Mouse (Mus musculus): ENCODE measurements around the gene Gm10392. TPM values are rescaled to one million over a fixed set of nuclear protein-coding genes. Genes with fewer than 3 reads are reported as not detected.

Gm10392 gene
- polyA plus RNA-seq, 1 experiment from 2014 or later: 0.19 TPM

DNA sequence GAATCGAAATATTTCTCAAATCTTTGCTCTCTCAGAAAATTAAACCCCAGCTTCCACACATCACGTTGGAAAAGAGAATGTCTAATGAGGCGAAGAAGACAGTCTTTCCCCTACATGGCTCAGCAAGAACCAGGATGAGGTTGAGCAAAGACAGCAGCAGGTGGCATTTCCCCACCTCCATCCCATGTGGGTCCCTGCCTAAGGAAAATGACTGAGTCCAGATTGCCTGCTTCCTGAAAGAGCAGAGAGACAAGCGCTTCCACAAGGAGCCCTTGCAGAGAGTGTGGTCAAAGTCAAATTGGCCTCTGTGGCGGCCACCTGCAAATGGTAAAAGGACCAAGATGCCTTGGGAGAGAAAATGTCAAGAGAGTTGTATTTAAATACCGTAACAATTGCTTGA is 28.5 kb downstream of the Gm10392 start:
- peak overlapping the region; percentile 31; the same call in 1 of the 2 replicates for H3K27ac ChIP-seq (ENCODE audit: low read depth, low read length)
- no peak overlapping the region; the same call in 1 of the 2 replicates for H3K9ac ChIP-seq (ENCODE audit: low read length)
- H3K4me2 ChIP-seq (ENCODE audit: low read depth, low read length, severe bottlenecking): peak overlapping the region; percentile 83; the same call in 1 of the 2 replicates
- ATAC-seq (replicated peaks; ENCODE audit: low FRiP score) (no peak), DNase-seq (ENCODE audit: low spot score) (no peak)
- H3K4me3 ChIP-seq (ENCODE audit: low read depth, low read length): peak overlapping the region; percentile 93; the same call in 1 of the 2 replicates
- no peaks in the 10 kb centered on the region for H3K27me3 ChIP-seq (ENCODE audit: control insufficient read depth, insufficient read depth, low read length)
- H3K36me3 ChIP-seq (ENCODE audit: control insufficient read depth, insufficient read depth, low read length): no peaks in the 10 kb centered on the region
- no peaks in the 10 kb centered on the region for H3K9me3 ChIP-seq (ENCODE audit: control insufficient read depth, low read length)
- 67% methylated on average over 6 of the region's 6 CpGs for WGBS
- peaks cover 60% of the 10 kb centered on the region for H3K4me1 ChIP-seq (replicated peaks; ENCODE audit: control insufficient read depth, insufficient read depth, low read length)

DNA sequence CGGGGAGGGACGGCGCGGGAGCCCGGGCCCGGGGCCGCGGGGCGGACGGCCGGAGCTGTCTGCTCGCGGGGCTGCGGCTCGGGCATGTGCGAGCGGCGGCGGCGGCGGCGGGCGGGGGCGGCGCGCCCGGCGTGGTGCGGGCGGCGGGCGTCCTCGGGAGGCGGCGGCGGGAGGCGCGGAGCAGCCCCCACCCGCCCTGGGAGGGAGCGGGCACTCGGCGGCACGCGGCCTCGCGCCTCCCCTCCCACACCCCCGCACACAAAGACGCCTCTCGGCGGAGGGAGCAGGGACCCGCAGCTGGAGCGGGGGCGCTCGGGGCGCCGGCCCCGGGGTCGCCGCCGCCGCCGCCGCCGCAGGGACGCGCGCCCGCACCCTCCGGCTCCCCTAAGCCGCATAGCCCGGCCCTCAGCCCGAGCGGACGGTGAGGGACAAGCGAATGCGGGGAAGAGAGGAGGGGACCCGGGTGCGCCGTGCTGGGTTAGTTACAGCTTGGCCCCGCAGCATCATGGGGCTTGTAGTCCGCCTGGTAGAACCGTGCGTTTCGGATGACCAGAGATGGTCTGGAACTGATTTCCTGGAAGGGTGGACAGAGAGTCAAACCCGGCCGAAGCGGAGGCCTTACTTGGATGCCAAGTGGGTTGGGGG is 29.3 kb downstream of the Gm10392 start, which contains the start of gene Ankrd13b:
Gene Ankrd13b, minus strand, starts transcription at position 88 of the 645 bp plus-strand sequence.
- peak within 1 kb of the TSS; percentile 93 for H3K4me3 ChIP-seq (ENCODE audit: low read depth, low read length)
- ATAC-seq (replicated peaks; ENCODE audit: low FRiP score): peak; percentile 45; the same call in 1 of the 2 replicates
- H3K9ac ChIP-seq (ENCODE audit: low read length): peak within 1 kb of the TSS; percentile 94
- no peaks in the 10 kb centered on the region for H3K9me3 ChIP-seq (ENCODE audit: control insufficient read depth, low read length)
- peak within 1 kb of the TSS; percentile 83 for H3K4me2 ChIP-seq (ENCODE audit: low read depth, low read length, severe bottlenecking)
- H3K27me3 ChIP-seq (ENCODE audit: control insufficient read depth, insufficient read depth, low read length): no peaks in the 10 kb centered on the region
- under 1% methylated on average over 49 of the region's 87 CpGs for WGBS
- no peaks in the 10 kb centered on the region for H3K36me3 ChIP-seq (ENCODE audit: control insufficient read depth, insufficient read depth, low read length)
- peaks cover 57% of the 10 kb centered on the region for H3K4me1 ChIP-seq (replicated peaks; ENCODE audit: control insufficient read depth, insufficient read depth, low read length)
- DNase-seq (ENCODE audit: low spot score): peak; percentile 91
- H3K27ac ChIP-seq (ENCODE audit: low read depth, low read length): peak within 1 kb of the TSS; percentile 59

DNA sequence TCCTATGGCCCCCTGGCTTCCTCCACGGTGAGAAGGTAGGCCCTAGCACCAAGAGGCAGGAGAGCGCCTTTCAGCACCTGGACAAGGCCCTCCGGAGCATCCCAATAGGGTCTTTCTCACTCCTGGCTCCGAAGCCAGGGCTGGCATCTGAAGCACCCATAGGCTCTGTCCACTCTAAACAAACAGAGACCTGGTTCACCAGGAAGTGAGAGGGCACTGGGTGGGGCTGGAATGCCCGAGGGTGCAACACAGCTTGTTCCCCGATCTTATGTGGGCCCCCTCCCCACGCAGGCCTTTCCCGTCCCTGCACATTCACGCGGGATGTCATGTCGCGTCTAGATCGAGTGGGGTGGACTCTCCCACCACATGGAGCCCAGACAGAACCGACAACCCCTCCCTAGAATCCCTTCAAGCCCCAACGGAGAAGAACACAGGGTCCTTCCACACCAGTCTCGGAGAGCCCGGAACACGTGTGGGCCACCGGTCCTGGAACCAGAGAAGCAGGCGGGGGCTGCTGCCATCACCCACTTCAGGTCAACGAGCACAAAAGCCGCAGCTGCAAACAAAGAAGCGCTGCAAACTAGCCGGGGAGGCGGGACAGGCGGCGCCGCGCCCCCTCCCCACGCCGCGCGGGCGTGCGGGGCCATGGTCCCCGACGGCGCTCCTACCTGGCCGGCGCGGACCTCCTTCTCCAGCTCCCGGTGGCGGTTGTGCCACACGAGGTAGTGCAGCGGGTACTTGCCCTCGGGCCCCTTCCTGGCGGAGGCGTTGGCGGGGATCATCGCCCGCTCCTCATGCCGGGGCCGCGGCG is 30.0 kb downstream of the Gm10392 start:
- Histone ChIP-seq H3K4me1 (replicated peaks; ENCODE audit: control insufficient read depth, insufficient read depth, low read length) (peaks cover 50% of the 10 kb centered on the region), H3K27me3 (ENCODE audit: control insufficient read depth, insufficient read depth, low read length) (no peaks in the 10 kb centered on the region), H3K4me2 (ENCODE audit: low read depth, low read length, severe bottlenecking) (peak overlapping the region; percentile 83), H3K9ac (ENCODE audit: low read length) (peak overlapping the region; percentile 94), H3K27ac (ENCODE audit: low read depth, low read length) (no peak overlapping the region; the same call in 1 of the 2 replicates), H3K4me3 (ENCODE audit: low read depth, low read length) (peak overlapping the region; percentile 93), H3K9me3 (ENCODE audit: control insufficient read depth, low read length) (no peaks in the 10 kb centered on the region), H3K36me3 (ENCODE audit: control insufficient read depth, insufficient read depth, low read length) (no peaks in the 10 kb centered on the region)
- DNase-seq (ENCODE audit: low spot score) (peak; percentile 78), ATAC-seq (replicated peaks; ENCODE audit: low FRiP score) (no peak)
- 2% methylated on average over 53 of the region's 55 CpGs for WGBS

DNA sequence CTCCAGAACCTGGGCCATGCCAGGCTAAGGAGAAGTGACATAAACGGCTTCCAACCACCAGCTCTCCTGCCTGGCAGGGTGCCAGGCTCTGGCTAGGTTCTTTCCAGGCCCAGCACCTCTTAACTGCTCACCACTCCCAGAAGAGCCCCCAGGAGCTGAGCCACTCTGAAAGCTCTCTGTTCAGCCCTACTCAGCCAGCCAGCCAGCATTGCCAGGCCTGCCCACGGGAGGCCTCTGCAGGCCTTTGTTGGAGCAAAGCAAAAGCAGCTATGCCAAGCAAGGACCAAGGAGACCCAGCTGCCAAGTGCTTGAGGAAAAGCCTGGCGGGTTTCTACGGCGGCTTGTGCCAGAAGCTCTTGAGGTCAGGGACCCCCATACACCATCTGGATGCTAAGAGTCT is 32.2 kb downstream of the Gm10392 start:
- WGBS: 77% methylated on average over 5 of the region's 5 CpGs
- H3K27ac ChIP-seq (ENCODE audit: low read depth, low read length): no peak overlapping the region
- H3K4me2 ChIP-seq (ENCODE audit: low read depth, low read length, severe bottlenecking): peak overlapping the region; percentile 24; the same call in 1 of the 2 replicates
- peaks cover 44% of the 10 kb centered on the region for H3K4me1 ChIP-seq (replicated peaks; ENCODE audit: control insufficient read depth, insufficient read depth, low read length)
- no peak overlapping the region for H3K4me3 ChIP-seq (ENCODE audit: low read depth, low read length)
- no peak for ATAC-seq (replicated peaks; ENCODE audit: low FRiP score)
- no peak for DNase-seq (ENCODE audit: low spot score)
- H3K9me3 ChIP-seq (ENCODE audit: control insufficient read depth, low read length): no peaks in the 10 kb centered on the region
- H3K27me3 ChIP-seq (ENCODE audit: control insufficient read depth, insufficient read depth, low read length): no peaks in the 10 kb centered on the region
- H3K9ac ChIP-seq (ENCODE audit: low read length): peak overlapping the region; percentile 16; the same call in 1 of the 2 replicates
- H3K36me3 ChIP-seq (ENCODE audit: control insufficient read depth, insufficient read depth, low read length): no peaks in the 10 kb centered on the region

DNA sequence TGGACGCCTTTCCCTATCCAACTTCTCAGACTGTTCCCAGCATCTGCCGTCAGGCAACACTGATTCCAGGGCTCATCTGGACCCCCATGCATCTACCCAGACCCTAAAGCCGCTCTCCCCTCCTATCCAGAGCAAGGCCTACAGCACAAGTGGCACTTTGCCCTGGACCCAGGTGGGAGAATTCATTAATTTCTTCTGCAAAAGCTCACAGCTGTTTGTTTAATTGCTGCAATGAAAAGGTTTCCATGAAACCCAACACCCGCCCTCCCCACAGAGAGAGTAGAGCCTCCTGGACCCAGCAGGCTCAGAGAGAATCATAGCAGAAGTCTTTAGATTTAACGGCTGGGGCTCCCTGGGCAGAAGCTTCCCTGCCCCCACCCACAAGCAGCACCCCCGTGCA is 33.8 kb downstream of the Gm10392 start:
- H3K36me3 ChIP-seq (ENCODE audit: control insufficient read depth, insufficient read depth, low read length): no peaks in the 10 kb centered on the region
- peaks cover 31% of the 10 kb centered on the region for H3K4me1 ChIP-seq (replicated peaks; ENCODE audit: control insufficient read depth, insufficient read depth, low read length)
- ATAC-seq (replicated peaks; ENCODE audit: low FRiP score) (no peak), DNase-seq (ENCODE audit: low spot score) (peak; percentile 49)
- H3K4me3 ChIP-seq (ENCODE audit: low read depth, low read length): no peak overlapping the region
- 47% methylated on average over 6 of the region's 6 CpGs for WGBS
- no peak overlapping the region for H3K27ac ChIP-seq (ENCODE audit: low read depth, low read length)
- H3K9me3 ChIP-seq (ENCODE audit: control insufficient read depth, low read length): no peaks in the 10 kb centered on the region
- peak overlapping the region; percentile 6; the same call in 1 of the 2 replicates for H3K4me2 ChIP-seq (ENCODE audit: low read depth, low read length, severe bottlenecking)
- no peaks in the 10 kb centered on the region for H3K27me3 ChIP-seq (ENCODE audit: control insufficient read depth, insufficient read depth, low read length)
- peak overlapping the region; percentile 14; the same call in 1 of the 2 replicates for H3K9ac ChIP-seq (ENCODE audit: low read length)

DNA sequence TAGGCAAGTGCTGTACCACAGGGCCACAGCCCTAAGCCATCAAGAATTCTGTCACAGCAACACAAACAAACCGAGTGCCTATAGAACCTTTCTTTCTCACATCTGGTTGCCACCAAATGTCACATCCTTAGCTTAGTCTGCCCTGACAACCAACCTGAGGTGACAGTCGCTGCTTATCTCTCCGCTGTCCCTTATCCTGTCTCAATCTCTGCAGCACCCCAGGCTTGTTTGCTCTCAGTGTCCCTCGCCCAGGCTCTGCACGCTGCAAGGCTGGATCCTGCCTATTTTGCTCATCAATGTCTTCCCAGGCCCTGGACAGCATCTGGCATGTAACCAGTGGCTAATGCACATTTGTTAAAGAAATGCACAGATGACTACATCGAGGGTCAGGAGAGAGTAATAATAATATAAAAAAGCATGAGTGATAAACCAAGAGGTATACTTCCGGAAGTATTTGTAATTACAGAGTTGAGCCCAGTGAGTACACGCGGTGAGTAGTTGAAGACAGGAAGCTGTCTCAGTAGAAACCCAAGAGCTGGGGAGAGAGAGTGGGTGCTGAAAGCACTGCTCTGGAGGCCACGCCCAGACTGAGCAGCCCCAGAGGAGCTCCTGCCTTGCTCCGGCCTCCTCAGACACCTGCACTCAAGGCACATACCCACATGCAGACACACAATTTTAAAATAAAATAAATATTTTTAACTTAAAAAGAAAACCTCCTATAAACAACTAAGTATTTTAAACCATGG is 35.3 kb downstream of the Gm10392 start:
- Histone ChIP-seq H3K9me3 (ENCODE audit: control insufficient read depth, low read length) (no peaks in the 10 kb centered on the region), H3K27ac (ENCODE audit: low read depth, low read length) (no peak overlapping the region), H3K9ac (ENCODE audit: low read length) (no peak overlapping the region), H3K27me3 (ENCODE audit: control insufficient read depth, insufficient read depth, low read length) (no peaks in the 10 kb centered on the region), H3K36me3 (ENCODE audit: control insufficient read depth, insufficient read depth, low read length) (no peaks in the 10 kb centered on the region), H3K4me2 (ENCODE audit: low read depth, low read length, severe bottlenecking) (no peak overlapping the region), H3K4me3 (ENCODE audit: low read depth, low read length) (no peak overlapping the region), H3K4me1 (replicated peaks; ENCODE audit: control insufficient read depth, insufficient read depth, low read length) (peaks cover 30% of the 10 kb centered on the region)
- no peak for ATAC-seq (replicated peaks; ENCODE audit: low FRiP score)
- no peak for DNase-seq (ENCODE audit: low spot score)
- 84% methylated on average over 11 of the region's 11 CpGs for WGBS

DNA sequence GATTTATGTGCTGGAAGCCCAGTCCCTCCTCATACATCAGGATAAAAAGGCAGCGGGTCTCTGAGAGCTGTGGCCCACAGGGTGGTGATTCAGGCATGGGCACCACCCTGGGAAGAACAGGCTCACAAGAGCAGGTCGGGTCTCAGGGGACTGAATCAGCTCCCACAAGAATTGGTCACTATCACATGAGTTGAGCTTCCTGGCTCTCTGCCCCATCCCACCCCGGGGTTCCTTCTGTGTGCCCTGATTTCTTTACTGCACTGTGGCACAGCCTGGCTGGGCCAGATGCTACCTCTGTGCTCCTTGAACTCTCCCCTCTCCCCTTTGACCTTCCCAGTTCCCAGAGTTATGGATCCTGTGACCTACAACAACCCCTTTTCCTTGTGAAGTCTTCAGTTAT is 36.0 kb downstream of the Gm10392 start:
- Histone ChIP-seq H3K9me3 (ENCODE audit: control insufficient read depth, low read length) (no peaks in the 10 kb centered on the region), H3K4me2 (ENCODE audit: low read depth, low read length, severe bottlenecking) (no peak overlapping the region), H3K36me3 (ENCODE audit: control insufficient read depth, insufficient read depth, low read length) (no peaks in the 10 kb centered on the region), H3K4me1 (replicated peaks; ENCODE audit: control insufficient read depth, insufficient read depth, low read length) (peaks cover 25% of the 10 kb centered on the region), H3K27ac (ENCODE audit: low read depth, low read length) (no peak overlapping the region), H3K9ac (ENCODE audit: low read length) (no peak overlapping the region), H3K27me3 (ENCODE audit: control insufficient read depth, insufficient read depth, low read length) (no peaks in the 10 kb centered on the region), H3K4me3 (ENCODE audit: low read depth, low read length) (no peak overlapping the region)
- no peak for DNase-seq (ENCODE audit: low spot score)
- ATAC-seq (replicated peaks; ENCODE audit: low FRiP score): no peak
- WGBS: 84% methylated on average over 3 of the region's 3 CpGs

DNA sequence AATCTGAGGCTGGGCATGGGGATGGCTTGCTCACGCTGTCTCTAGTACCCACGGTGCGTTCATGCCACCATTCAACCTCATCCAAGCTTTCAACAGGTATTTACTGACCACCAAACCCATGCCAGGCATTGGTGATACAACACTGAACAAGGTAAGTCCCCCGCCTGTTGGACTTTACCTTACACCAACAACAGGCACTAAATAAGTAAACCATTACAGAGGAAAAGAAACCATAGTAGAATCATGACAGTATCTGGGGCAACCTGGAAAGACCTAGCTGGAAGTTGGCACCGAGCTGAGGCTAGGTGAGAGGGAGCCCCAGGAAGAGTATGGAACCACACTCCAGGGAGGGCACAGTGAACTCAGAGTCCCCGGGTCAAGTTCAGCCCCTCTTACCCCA is 42.1 kb downstream of the Gm10392 start:
- no peak overlapping the region for H3K9ac ChIP-seq (ENCODE audit: low read length)
- no peak overlapping the region for H3K4me2 ChIP-seq (ENCODE audit: low read depth, low read length, severe bottlenecking)
- no peak overlapping the region for H3K4me3 ChIP-seq (ENCODE audit: low read depth, low read length)
- H3K27ac ChIP-seq (ENCODE audit: low read depth, low read length): no peak overlapping the region
- H3K36me3 ChIP-seq (ENCODE audit: control insufficient read depth, insufficient read depth, low read length): no peaks in the 10 kb centered on the region; the same call in 1 of the 2 replicates
- H3K4me1 ChIP-seq (replicated peaks; ENCODE audit: control insufficient read depth, insufficient read depth, low read length): no peaks in the 10 kb centered on the region
- no peak for DNase-seq (ENCODE audit: low spot score)
- H3K9me3 ChIP-seq (ENCODE audit: control insufficient read depth, low read length): no peaks in the 10 kb centered on the region
- no peak for ATAC-seq (replicated peaks; ENCODE audit: low FRiP score)
- no peaks in the 10 kb centered on the region for H3K27me3 ChIP-seq (ENCODE audit: control insufficient read depth, insufficient read depth, low read length)
- 93% methylated on average over 6 of the region's 6 CpGs for WGBS
